Mouse (Mus musculus) limb, embryonic 11.5 days (tissue): ENCODE results near the gene Zfp534. TPM values are rescaled to one million over a fixed set of nuclear protein-coding genes. Genes with fewer than 3 reads are reported as not detected.
"Not testable (repeated sequence)": the region's sequence is repeated elsewhere in the genome, so short reads cannot be mapped to it uniquely, and the experiment has no call there.

Source experiments
- ATAC-seq: fragments of 200-750 bp; cut with Nextera tagmentation; 2 replicates; pipeline ENCODE4 v1.8.0; 2017; ENCODE audit warnings: low read depth; ENCODE audit not compliant: insufficient number of reproducible peaks, low FRiP score, low TSS enrichment
- DNase-seq: peaks from one replicate; pipeline ENCODE4 v3.0.0-alpha.2; 2015; ENCODE audit warnings: low spot score
- H3K27ac ChIP-seq: fragments of 300-500 bp; sonication (generic); replicated peaks from 2 replicates; pipeline ENCODE4 v1.5.1; 2014; ENCODE audit warnings: low read depth, mild to moderate bottlenecking, low read length
- H3K27me3 ChIP-seq: fragments of 300-500 bp; sonication (generic); 2 replicates; pipeline ENCODE4 v1.6.1; 2014; ENCODE audit warnings: mild to moderate bottlenecking, low read length, mixed read lengths; ENCODE audit not compliant: control insufficient read depth, insufficient read depth
- H3K36me3 ChIP-seq: fragments of 300-500 bp; sonication (generic); 2 replicates; pipeline ENCODE4 v1.6.1; 2014; ENCODE audit warnings: mild to moderate bottlenecking, low read length, moderate library complexity, mixed read lengths; ENCODE audit not compliant: control insufficient read depth, insufficient read depth
- H3K4me1 ChIP-seq: fragments of 300-500 bp; sonication (generic); 2 replicates; pipeline ENCODE4 v1.6.1; 2014; ENCODE audit warnings: low read length, mixed read lengths; ENCODE audit not compliant: control insufficient read depth, insufficient read depth
- H3K4me2 ChIP-seq: fragments of 300-500 bp; sonication (generic); 2 replicates; pipeline ENCODE4 v1.6.1; 2014; ENCODE audit warnings: low read depth, mild to moderate bottlenecking, moderate library complexity; ENCODE audit not compliant: severe bottlenecking
- H3K4me3 ChIP-seq: fragments of 300-500 bp; sonication (generic); 2 replicates; pipeline ENCODE4 v1.5.1; 2014; ENCODE audit warnings: low read depth, low read length
- H3K9ac ChIP-seq: fragments of 300-500 bp; sonication (generic); 2 replicates; pipeline ENCODE4 v1.6.1; 2014; ENCODE audit warnings: mild to moderate bottlenecking, low read length
- H3K9me3 ChIP-seq: fragments of 300-500 bp; sonication (generic); 2 replicates; pipeline ENCODE4 v1.6.1; 2016; ENCODE audit warnings: low read length; ENCODE audit not compliant: control insufficient read depth
- WGBS: fragments of 180-500 bp; shearing (Covaris S2); extraction: QIAGEN DNeasy Blood & Tissue Kit; methylation state at CpG from one replicate; pipeline ENCODE4 v1.1.7; 2014; 5-methylcytosine and 5-hydroxymethylcytosine counted together
- polyA plus RNA-seq: library from polyadenylated mRNA; unstranded; fragments of >200 nt; fragmentation: Nextera tagmentation; extraction: Ambion mirVana; gene quantifications from 2 replicates; pipeline ENCODE4 v1.2.1, GENCODE M21; 2014

The Zfp534 gene
- polyA plus RNA-seq: not detected in 2 replicates

DNA sequence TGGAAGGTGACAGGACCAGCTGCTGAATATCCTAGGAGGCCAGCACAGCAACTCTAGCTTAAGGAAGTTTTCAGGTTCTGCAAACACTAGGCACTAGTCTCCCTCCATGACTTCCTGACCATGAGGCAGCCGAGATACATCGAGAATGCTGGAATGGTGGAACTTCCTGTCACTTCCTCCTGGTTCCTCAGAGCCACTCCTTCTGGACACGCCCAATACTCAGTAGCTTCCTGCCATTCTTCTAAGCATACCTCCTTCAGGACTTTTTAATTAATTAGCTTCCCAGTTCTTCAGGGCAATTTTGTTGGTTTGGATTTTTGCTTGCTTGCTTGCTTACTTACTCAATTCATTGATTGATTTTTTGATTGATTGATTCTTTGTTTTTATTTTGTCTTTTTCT is at the start of gene Zfp534:
Zfp534 (minus strand) TSS at position 101 of the 400 bp plus-strand sequence.
- H3K9ac ChIP-seq, H3K9me3 ChIP-seq, H3K4me2 ChIP-seq, H3K4me3 ChIP-seq, H3K36me3 ChIP-seq, H3K4me1 ChIP-seq, H3K27me3 ChIP-seq, DNase-seq, H3K27ac ChIP-seq, ATAC-seq: not testable (repeated sequence)
- 77% methylated on average over 1 of the region's 3 CpGs for WGBS

DNA sequence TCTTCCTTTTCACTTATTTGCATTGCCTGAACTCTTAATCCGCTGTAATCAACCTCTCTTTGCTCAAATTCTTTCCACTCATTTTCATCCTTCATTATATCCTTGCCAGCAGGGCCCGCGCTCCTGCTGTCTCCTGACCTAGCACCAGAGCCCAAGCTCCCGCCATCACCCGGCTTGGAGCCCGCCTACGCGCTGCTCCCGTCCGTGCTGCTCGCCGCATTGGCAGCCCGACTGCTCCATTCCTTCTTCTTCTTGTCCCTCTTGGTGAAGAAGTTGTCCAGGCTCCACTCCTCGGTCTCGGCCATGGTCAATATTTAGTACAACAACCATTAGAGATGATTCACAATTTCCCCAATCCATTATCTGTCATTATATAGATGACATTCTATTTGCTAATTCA is 43.9 kb upstream of the Zfp534 start:
- not testable (repeated sequence) for H3K9ac ChIP-seq, H3K27me3 ChIP-seq, H3K4me3 ChIP-seq, DNase-seq, H3K36me3 ChIP-seq, ATAC-seq, H3K4me2 ChIP-seq, H3K9me3 ChIP-seq, H3K4me1 ChIP-seq, H3K27ac ChIP-seq
- WGBS: 94% methylated on average over 14 of the region's 15 CpGs

DNA sequence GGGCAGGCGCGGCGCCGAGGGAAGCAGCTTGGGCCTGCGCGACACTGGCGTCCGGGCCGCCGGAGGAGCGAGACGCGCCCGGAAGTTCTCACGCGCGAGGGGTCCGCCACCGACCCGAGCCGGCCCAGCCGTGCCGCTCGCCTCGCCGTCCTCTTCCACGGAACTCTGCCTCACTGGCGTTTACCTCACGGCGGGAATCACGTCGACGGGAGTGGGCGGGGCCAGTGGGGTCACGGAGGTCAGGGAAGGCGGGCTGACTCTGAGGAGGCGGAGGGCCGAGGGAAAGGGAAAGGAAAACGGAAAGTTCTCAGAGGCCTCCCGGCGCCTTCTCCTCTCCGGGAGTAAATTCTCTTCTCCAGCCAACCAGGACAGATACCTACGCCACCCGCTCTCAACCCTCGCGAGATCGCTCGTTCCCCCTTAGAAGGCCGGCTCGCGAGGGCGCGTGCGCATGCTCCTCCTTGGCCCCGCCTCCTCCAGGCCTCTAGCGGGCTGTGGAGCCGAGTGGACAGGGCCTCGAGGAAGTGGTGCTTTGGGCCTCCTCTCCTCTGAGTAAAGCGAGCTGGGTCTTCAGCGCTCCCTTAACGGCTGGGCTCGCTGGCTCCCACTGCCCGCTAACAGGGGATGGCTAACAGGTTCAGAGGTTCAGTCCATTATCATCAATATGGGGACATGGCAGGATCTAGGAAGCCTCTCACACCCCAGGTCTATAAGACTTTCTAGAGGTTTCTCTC is 36.5 kb upstream of the Zfp534 start:
- DNase-seq (peak; percentile 52), ATAC-seq (peak; percentile 62)
- not testable (repeated sequence) for H3K4me1 ChIP-seq, H3K9ac ChIP-seq, H3K27ac ChIP-seq, H3K9me3 ChIP-seq, H3K27me3 ChIP-seq, H3K36me3 ChIP-seq
- Histone ChIP-seq H3K4me3 (peak overlapping the region; percentile 28), H3K4me2 (peak overlapping the region; percentile 36)
- 26% methylated on average over 57 of the region's 63 CpGs for WGBS

DNA sequence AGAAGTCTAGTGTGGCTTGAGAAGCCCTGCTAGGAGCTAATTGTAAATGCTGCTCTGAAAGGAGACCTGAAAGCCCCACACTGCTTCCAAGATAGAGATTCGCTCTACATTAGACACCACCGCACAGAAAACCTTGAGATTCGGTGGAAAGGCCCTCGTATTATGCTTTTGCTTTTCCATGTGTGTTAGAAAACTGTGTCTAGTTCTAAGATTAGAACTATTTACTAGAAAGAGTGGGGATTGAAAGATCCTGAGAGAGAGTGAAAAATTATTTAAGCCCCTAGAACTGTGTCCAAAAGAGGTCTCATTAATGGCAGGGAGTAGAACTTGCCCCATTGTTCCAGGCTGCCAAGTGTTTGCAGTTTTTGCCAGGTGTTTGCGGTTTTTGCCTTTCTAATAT is 47.1 kb downstream of the Zfp534 start:
- H3K4me3 ChIP-seq, H3K9ac ChIP-seq, H3K27me3 ChIP-seq, H3K4me2 ChIP-seq, H3K27ac ChIP-seq, H3K9me3 ChIP-seq, ATAC-seq, H3K36me3 ChIP-seq, H3K4me1 ChIP-seq: not testable (repeated sequence)
- 90% methylated on average over 4 of the region's 5 CpGs for WGBS
- DNase-seq: peak; percentile 7

DNA sequence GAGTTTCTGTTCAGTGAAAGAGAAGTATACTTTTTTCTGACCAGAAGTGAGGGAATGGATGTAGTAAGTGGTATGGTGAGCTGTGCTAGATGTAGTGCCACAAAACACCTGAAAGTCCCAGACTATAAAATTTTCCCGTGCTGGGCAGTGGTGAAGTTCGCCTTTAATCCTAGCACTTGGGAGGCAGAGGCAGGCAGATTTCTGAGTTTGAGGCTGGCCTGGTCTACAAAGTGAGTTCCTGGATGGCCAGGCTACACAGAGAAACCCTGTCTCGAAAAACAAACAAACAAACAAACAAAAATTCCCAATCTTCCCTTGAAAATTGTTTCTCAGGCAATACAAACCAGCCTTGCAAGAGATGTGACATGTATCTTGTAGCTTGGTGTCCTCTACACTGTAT is 54.9 kb downstream of the Zfp534 start:
- not testable (repeated sequence) for H3K9me3 ChIP-seq, H3K9ac ChIP-seq, H3K36me3 ChIP-seq, ATAC-seq, H3K27me3 ChIP-seq, DNase-seq, H3K27ac ChIP-seq, H3K4me2 ChIP-seq, H3K4me3 ChIP-seq, H3K4me1 ChIP-seq
- no CpG with 5 or more reads among the region's 3 CpGs for WGBS

DNA sequence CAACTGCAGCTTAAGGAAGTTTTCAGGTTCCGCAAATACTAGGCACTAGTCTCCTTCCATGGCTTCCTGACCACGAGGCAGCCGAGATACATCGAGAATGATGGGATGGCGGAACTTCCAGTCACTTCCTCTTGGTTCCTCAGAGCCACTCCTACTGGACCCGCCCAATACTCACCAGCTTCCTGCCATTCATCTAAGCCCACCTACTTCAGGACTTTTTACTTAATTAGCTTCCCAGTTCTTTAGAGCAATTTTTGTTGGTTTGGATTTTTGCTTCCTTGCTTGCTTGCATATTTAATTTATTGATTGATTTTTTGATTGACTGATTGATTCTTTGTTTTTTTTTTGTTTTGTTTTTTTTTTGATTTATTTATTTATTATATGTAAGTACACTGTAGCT is 59.9 kb downstream of the Zfp534 start, which contains the start of gene Zfp979:
Zfp979 (minus strand) TSS at position 101 of the 400 bp plus-strand sequence.
- H3K4me2 ChIP-seq, H3K27ac ChIP-seq, H3K9ac ChIP-seq, ATAC-seq, H3K9me3 ChIP-seq, H3K27me3 ChIP-seq, H3K4me1 ChIP-seq, H3K4me3 ChIP-seq, DNase-seq, H3K36me3 ChIP-seq: not testable (repeated sequence)
- no CpG with 5 or more reads among the region's 6 CpGs for WGBS

DNA sequence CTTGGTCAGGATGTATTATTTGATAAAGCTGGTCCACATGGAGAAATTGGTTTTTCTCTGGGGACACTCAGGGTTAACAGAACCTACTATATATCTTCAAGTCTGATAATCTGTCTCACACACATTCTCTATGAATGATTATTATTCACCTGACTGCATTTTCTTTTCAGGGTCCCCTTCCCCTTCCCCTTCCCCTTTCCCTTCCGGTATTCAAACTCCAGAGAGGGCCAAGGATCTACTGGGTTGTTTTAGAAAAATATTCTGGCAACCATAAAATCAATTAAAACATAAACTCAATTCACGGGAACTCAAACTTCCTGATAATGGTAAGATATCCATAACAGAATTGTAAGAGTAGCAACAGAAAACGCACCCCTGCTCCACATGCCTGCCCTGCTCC is 60.4 kb downstream of the Zfp534 start:
- not testable (repeated sequence) for H3K4me3 ChIP-seq, DNase-seq, ATAC-seq, H3K27ac ChIP-seq, H3K27me3 ChIP-seq, H3K9ac ChIP-seq, H3K36me3 ChIP-seq, H3K9me3 ChIP-seq, H3K4me2 ChIP-seq, H3K4me1 ChIP-seq
- WGBS: 60% methylated on average over 2 of the region's 3 CpGs

DNA sequence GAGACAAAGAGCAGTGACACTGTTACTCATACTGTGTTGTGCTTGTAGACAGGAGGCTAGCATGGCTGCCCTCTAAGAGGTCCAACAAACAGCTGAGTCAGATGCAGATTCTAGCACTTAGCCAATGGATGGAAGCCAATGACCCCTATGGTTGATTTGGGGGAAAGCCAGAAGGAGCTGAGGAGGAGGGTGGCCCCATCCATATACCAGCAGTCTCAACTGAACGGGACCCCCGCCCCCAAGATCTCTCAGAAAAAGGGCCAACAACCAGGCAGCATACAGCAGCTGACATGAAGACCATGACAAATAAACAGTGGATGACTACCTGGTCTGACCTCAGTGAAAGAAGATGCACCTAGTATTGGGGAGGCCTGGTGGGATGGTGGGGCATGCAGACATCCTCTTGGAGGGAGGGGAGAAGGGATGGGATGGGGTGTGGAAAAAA is 68.5 kb downstream of the Zfp534 start:
- no CpG with 5 or more reads among the region's 2 CpGs for WGBS
- not testable (repeated sequence) for H3K9me3 ChIP-seq, H3K36me3 ChIP-seq, H3K27me3 ChIP-seq, H3K9ac ChIP-seq, H3K27ac ChIP-seq, H3K4me2 ChIP-seq, DNase-seq, H3K4me3 ChIP-seq, H3K4me1 ChIP-seq
- ATAC-seq: peak; percentile 87
